Mouse (Mus musculus) liver, adult 2 months (tissue): Measurements from ENCODE around the gene Gngt1. TPM values are rescaled to one million over a fixed set of nuclear protein-coding genes. Genes with fewer than 3 reads are reported as not detected.
A peak's percentile ranks its signal among the peaks of the same experiment; 100 is the strongest.

ENCODE experiments used
- DNase-seq: peaks from one replicate; pipeline ENCODE4 v3.0.0-alpha.2; 2011; ENCODE audit warnings: low read depth, low spot score; ENCODE audit errors: extremely low read depth
- H3K27ac ChIP-seq: fragments of 200-500 bp; replicated peaks from 2 replicates; pipeline ENCODE4 v1.5.1; 2012; ENCODE audit warnings: low read depth, mild to moderate bottlenecking, control low read depth, inconsistent platforms, low read length; ENCODE audit not compliant: insufficient read depth
- H3K27me3 ChIP-seq: fragments of 200-500 bp; 2 replicates; pipeline ENCODE4 v1.6.1; 2012; ENCODE audit warnings: mild to moderate bottlenecking, moderate library complexity, low read length, inconsistent platforms; ENCODE audit not compliant: control insufficient read depth, insufficient read depth
- H3K36me3 ChIP-seq: fragments of 200-500 bp; 2 replicates; pipeline ENCODE4 v1.6.1; 2012; ENCODE audit warnings: low read length, inconsistent platforms; ENCODE audit not compliant: control insufficient read depth, insufficient read depth
- H3K4me1 ChIP-seq: fragments of 200-500 bp; 2 replicates; pipeline ENCODE4 v1.6.1; 2011; ENCODE audit warnings: low read length; ENCODE audit not compliant: control insufficient read depth, insufficient read depth
- H3K4me3 ChIP-seq: fragments of 200-500 bp; 2 replicates; pipeline ENCODE4 v1.5.1; 2011; ENCODE audit warnings: low read depth, mild to moderate bottlenecking, control low read depth, low read length, moderate library complexity; ENCODE audit not compliant: insufficient read depth
- H3K79me2 ChIP-seq: fragments of 200-500 bp; 2 replicates; pipeline ENCODE4 v1.6.1; 2012; ENCODE audit warnings: inconsistent platforms, mild to moderate bottlenecking, low read length, moderate library complexity; ENCODE audit not compliant: control insufficient read depth, insufficient read depth
- H3K9ac ChIP-seq: fragments of 200-500 bp; 2 replicates; pipeline ENCODE4 v1.6.1; 2012; ENCODE audit warnings: low read depth, mild to moderate bottlenecking, control low read depth, inconsistent platforms, low read length
- CTCF ChIP-seq: fragments of 200-500 bp; IDR thresholded peaks from 2 replicates; pipeline ENCODE4 v1.5.1; 2011; ENCODE audit warnings: low read depth, low read length, control low read depth
- POLR2A ChIP-seq: fragments of 200-500 bp; IDR thresholded peaks from 2 replicates; pipeline ENCODE4 v1.6.1; 2011; ENCODE audit warnings: low read length, control low read depth; ENCODE audit not compliant: insufficient read depth; ENCODE audit errors: extremely low read depth
- WGBS: fragments of 180-500 bp; shearing (Covaris S2); methylation state at CpG from one replicate; pipeline ENCODE4 v1.1.7; 2018; 5-methylcytosine and 5-hydroxymethylcytosine counted together
- polyA plus RNA-seq: library from polyadenylated mRNA; depleted of rRNA; stranded (reverse); fragments of >200 nt; gene quantifications from 2 replicates; pipeline ENCODE4 v1.2.3, GENCODE M21; 2012; rRNA removed
- total RNA-seq: library from RNA; depleted of rRNA; stranded (reverse); fragments of >200 nt; gene quantifications from 2 replicates; pipeline ENCODE4 v1.2.3, GENCODE M21; 2014; rRNA removed

The Gngt1 gene
- total RNA-seq: 0.20 and 0.55 TPM in 2 replicates
- not detected in 2 replicates for polyA plus RNA-seq

- Histone ChIP-seq H3K4me1 (no peaks in the 10 kb centered on the region; the same call in 1 of the 2 replicates), H3K4me3 (no peak within 1 kb of the TSS), H3K79me2 (no peaks in the 10 kb centered on the region), H3K36me3 (no peaks in the 10 kb centered on the region), H3K9ac (no peak within 1 kb of the TSS), H3K27ac (no peak within 1 kb of the TSS), H3K27me3 (no peaks in the 10 kb centered on the region)
- no peak for TF ChIP-seq CTCF
- no peak for TF ChIP-seq POLR2A
- WGBS: 87% methylated on average over 6 of the region's 6 CpGs
- DNase-seq: peak; percentile 51
Observed at GRCm38 (mm10) chr6:3993492-3993891, at the start of gene Gngt1. TSS of gene Gngt1 (plus strand) at chr6:3993792.

GRCm38 (mm10) chr6:3954969-3955368, 38.6 kb upstream of the Gngt1 start:
- TF ChIP-seq CTCF (no peak), POLR2A (no peak)
- H3K79me2 ChIP-seq: no peaks in the 10 kb centered on the region
- no peak overlapping the region for H3K4me3 ChIP-seq
- WGBS: 79% methylated on average over 4 of the region's 4 CpGs
- no peaks in the 10 kb centered on the region for H3K27me3 ChIP-seq
- DNase-seq: no peak
- no peaks in the 10 kb centered on the region for H3K36me3 ChIP-seq
- no peak overlapping the region for H3K27ac ChIP-seq
- no peak overlapping the region for H3K9ac ChIP-seq
- H3K4me1 ChIP-seq: no peaks in the 10 kb centered on the region

- 48% methylated on average over 31 of the region's 31 CpGs for WGBS
- peak overlapping the region; percentile 34 for H3K4me3 ChIP-seq
- H3K27ac ChIP-seq: no peak overlapping the region
- H3K4me1 ChIP-seq: peaks cover 2% of the 10 kb centered on the region
- no peaks in the 10 kb centered on the region for H3K27me3 ChIP-seq
- no peak for DNase-seq
- no peak overlapping the region; the same call in 1 of the 2 replicates for H3K9ac ChIP-seq
- H3K36me3 ChIP-seq: peaks cover 9% of the 10 kb centered on the region
- no peaks in the 10 kb centered on the region for H3K79me2 ChIP-seq
- TF ChIP-seq CTCF (no peak), POLR2A (no peak)
Observed at GRCm38 (mm10) chr6:3967676-3968626, 25.6 kb upstream of the Gngt1 start.

DNA sequence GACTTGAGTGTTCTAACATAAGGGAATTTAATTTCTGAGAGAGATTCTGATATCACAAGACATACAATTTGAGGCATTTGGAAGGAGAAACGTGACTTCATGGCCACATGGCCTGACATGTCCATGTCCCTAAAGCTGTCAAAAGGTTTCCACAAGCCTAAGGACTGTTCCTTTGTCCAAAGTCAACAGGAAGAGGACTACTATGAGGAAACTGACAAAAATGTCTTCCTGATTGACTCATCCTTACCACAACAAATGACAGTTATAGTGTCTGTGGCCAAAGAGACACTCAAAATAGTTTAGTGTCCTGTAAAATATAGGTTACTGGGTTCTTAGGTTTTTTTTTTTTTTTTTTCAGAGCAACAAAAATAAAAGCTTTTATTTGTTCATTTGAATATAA, 19.9 kb upstream of the Gngt1 start:
- 67% methylated on average over 1 of the region's 1 CpGs for WGBS
- TF ChIP-seq CTCF: no peak
- TF ChIP-seq POLR2A: no peak
- Histone ChIP-seq H3K4me1 (peaks cover 4% of the 10 kb centered on the region), H3K79me2 (no peaks in the 10 kb centered on the region), H3K9ac (no peak overlapping the region), H3K4me3 (no peak overlapping the region), H3K27ac (no peak overlapping the region), H3K27me3 (no peaks in the 10 kb centered on the region), H3K36me3 (0 out of 2 replicates have a peak, but pooled peaks cover 2% of the 10 kb centered on the region)
- no peak for DNase-seq

GRCm38 (mm10) chr6:3982661-3983284, 10.8 kb upstream of the Gngt1 start:
- H3K9ac ChIP-seq: no peak overlapping the region
- no peak for TF ChIP-seq POLR2A
- TF ChIP-seq CTCF: no peak
- no peak overlapping the region for H3K4me3 ChIP-seq
- WGBS: 78% methylated on average over 5 of the region's 5 CpGs
- no peaks in the 10 kb centered on the region for H3K27me3 ChIP-seq
- DNase-seq: no peak
- peaks cover 7% of the 10 kb centered on the region for H3K4me1 ChIP-seq
- H3K27ac ChIP-seq: no peak overlapping the region
- no peaks in the 10 kb centered on the region for H3K36me3 ChIP-seq
- H3K79me2 ChIP-seq: peaks cover 8% of the 10 kb centered on the region; the same call in 1 of the 2 replicates

- TF ChIP-seq CTCF (no peak), POLR2A (no peak)
- WGBS: 17% methylated on average over 3 of the region's 3 CpGs
Observed at GRCm38 (mm10) chr6:3988750-3989149, 4.8 kb upstream of the Gngt1 start, which contains the start of gene Tfpi2. TSS of gene Tfpi2 (minus strand) at chr6:3988919.

More at GRCm38 (mm10) chr6:3988750-3989149, 4.8 kb upstream of the Gngt1 start, which contains the start of gene Tfpi2:
- Histone ChIP-seq H3K36me3 (no peaks in the 10 kb centered on the region), H3K9ac (peak within 1 kb of the TSS; percentile 89), H3K4me3 (peak within 1 kb of the TSS; percentile 65), H3K79me2 (peaks cover 6% of the 10 kb centered on the region; the same call in 1 of the 2 replicates), H3K4me1 (peaks cover 4% of the 10 kb centered on the region), H3K27me3 (no peaks in the 10 kb centered on the region), H3K27ac (peak within 1 kb of the TSS; percentile 94)
- peak; percentile 100 for DNase-seq
